Mouse (Mus musculus): Measurements from ENCODE around the gene Igsf11. TPM values are rescaled to one million over a fixed set of nuclear protein-coding genes. Genes with fewer than 3 reads are reported as not detected.

The Igsf11 gene
- total RNA-seq, 2 experiments from 2014 or later: 0.66 to 1.0 TPM

GRCm38 (mm10) chr16:38924940-38925339, 32.5 kb downstream of the Igsf11 start:
- no peak for DNase-seq
- intact Hi-C loops (cut with DNase I; ENCODE audit: low total_unique reads): no loop called here

DNA sequence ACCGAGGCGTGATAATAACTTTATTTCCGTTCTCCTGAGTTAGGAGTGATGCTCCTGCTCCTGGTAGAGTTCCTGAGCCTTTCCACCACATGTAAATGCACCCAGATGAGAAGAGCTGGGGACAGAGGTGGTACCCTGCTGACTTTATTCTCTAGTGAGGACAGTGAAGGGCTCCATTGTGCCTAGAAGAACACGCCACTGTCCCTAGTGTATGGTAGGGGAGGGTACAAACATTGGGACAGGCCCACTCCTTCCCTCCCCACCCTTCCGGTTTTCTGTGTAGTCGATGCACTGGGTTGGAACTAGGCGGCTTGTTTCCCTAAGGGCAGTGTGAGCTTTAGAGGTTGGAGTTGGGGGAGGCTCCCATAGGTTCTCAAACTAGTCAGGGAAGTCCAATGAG, 36.3 kb downstream of the Igsf11 start:
- no peak for DNase-seq
- intact Hi-C loops (cut with DNase I; ENCODE audit: low total_unique reads): no loop called here

- intact Hi-C loops (cut with DNase I; ENCODE audit: low total_unique reads): no loop called here
- no peak for DNase-seq
Measured at GRCm38 (mm10) chr16:38931519-38931918, 39.0 kb downstream of the Igsf11 start.

GRCm38 (mm10) chr16:38940805-38941204, 48.3 kb downstream of the Igsf11 start:
- intact Hi-C loops (cut with DNase I; ENCODE audit: low total_unique reads): no loop called here
- no peak for DNase-seq

GRCm38 (mm10) chr16:38941275-38941674, 48.8 kb downstream of the Igsf11 start:
- DNase-seq: no peak
- intact Hi-C loops (cut with DNase I; ENCODE audit: low total_unique reads): no loop called here

DNA sequence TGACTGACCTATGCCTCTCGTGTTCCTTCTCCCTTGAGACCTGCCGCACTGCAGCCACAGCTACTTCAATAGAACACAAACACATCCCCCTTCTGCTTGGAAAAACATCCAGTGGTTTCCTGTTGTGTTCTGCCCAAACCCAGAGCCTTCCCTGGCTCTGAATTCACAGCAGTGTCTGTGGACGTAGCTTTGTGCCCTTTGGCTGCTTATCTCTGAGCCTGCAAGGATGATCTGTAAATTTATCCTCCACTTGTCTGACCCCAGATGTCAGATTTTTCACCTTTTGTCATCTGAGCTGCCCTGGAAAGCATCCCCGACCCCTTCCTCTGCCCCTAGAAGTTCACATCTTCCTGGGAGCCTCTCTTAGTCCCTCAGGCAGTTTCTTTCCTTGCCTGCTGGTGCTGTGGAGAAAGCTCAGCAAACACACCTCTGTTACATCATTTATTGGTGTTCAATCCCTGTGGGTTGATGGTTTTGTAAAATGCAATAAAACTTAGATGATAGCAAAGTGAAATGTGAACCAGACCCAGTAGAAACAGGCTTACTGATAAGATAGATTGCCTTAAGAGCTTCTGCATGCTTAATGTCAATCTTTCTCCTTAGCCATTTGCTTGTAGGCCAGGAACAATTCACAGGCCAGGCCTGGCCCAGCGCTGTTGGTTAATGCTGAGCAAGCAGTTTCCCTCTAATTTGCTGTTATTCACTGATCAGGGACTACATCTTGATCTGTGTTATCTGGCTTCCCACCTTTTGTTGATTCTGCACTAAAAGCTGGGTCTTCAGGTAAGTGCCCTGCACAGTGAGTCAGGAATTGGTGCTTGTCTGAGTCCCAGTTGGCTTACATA, 51.5 kb downstream of the Igsf11 start:
- DNase-seq: no peak
- intact Hi-C loops (cut with DNase I; ENCODE audit: low total_unique reads): no loop called here

DNA sequence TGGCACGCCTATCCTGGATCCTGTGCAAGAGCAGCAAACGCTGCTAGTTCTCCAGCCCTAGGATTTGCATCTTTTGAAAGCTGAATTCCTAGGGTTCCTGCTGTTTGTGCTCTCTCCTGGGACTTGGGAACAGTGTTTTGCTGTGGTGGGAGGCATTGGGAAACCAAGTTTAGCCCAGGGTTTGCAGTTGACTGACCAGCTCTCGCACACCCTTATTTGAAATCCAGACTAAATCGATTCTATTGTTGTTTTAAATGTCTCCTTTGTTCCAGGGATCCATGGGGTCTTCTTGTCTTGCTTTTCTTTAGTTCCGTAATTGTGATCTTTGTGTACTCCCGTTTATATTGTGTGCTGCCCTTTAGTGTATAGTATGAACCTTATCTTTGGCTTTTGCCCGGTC, 52.6 kb downstream of the Igsf11 start:
- no peak for DNase-seq
- intact Hi-C loops (cut with DNase I; ENCODE audit: low total_unique reads): no loop called here

- intact Hi-C loops (cut with DNase I; ENCODE audit: low total_unique reads): no loop called here
Measured at GRCm38 (mm10) chr16:38945581-38945981, 53.1 kb downstream of the Igsf11 start.

DNA sequence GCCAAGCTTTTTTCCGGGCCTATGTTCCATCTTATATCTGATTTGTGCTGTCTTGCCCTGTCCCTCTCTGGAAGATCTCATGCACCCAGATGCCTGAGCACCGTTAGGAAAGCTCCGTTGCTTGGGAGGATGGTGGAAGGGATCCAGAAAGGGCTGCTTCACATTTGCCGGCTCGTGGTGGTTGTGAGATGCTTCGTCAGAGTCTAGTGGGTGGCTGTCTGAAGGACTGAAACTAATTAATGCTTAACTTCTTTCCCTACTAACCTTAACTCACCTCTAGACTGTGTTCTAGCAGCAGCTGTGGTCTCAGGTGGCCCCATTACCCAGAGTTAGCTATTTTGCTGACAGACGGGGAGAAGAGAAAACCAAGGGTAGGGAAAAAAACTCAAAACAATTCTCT, 54.0 kb downstream of the Igsf11 start:
- DNase-seq: no peak
- intact Hi-C loops (cut with DNase I; ENCODE audit: low total_unique reads): no loop called here

More at GRCm38 (mm10) chr16:38945581-38945981, 53.1 kb downstream of the Igsf11 start:
- no peak for DNase-seq

GRCm38 (mm10) chr16:38947141-38947879, 54.8 kb downstream of the Igsf11 start:
- no peak for DNase-seq
- intact Hi-C loops (cut with DNase I; ENCODE audit: low total_unique reads): no loop called here

- DNase-seq: no peak
- intact Hi-C loops (cut with DNase I; ENCODE audit: low total_unique reads): no loop called here
Measured at GRCm38 (mm10) chr16:38948441-38948840, 56.0 kb downstream of the Igsf11 start.

DNA sequence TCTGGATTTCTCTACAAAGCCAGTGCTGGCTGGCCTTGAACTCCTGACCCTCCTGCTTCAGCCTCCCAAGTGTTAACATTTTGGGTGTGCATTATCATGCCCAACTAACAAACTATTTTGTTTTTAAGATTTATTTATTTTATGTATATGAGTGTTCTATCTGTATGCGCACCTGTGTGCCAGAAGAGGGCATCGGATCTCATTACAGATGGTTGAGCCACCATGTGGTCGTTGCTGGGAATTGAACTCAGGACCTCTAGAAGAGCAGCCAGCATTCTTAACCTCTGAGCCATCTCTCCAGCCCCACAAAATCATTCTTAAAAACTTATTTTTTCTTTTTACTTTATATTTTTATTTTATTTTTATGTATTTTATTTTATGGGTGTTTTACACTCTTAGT, 60.4 kb downstream of the Igsf11 start:
- DNase-seq: no peak
- intact Hi-C loops (cut with DNase I; ENCODE audit: low total_unique reads): no loop called here

- intact Hi-C loops (cut with DNase I; ENCODE audit: low total_unique reads): no loop called here
- no peak for DNase-seq
Measured at GRCm38 (mm10) chr16:38953821-38954220, 61.4 kb downstream of the Igsf11 start.

- intact Hi-C loops (cut with DNase I; ENCODE audit: low total_unique reads): no loop called here
- no peak for DNase-seq
Measured at GRCm38 (mm10) chr16:38954501-38955288, 62.2 kb downstream of the Igsf11 start.

DNA sequence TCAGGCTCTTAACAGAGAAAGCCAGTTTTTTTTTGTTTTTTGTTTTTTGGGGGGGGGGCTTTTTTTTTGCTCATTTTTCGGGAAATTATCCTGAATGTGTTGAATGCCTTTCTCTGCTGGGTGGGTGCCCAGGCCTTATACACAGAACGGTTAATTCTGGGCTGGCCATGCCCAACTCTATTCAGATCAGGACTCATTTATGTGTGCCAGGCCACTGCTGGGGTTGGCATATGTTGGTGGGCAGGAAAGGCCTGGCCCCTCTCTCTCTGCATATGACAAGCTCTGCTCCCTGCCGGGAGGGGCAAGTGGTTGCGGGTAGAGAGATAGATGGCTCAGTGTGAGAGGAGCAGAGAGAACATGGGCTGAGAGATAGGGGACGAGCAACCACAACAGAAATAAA, 62.8 kb downstream of the Igsf11 start:
- DNase-seq: no peak

GRCm38 (mm10) chr16:38958801-38959200, 66.3 kb downstream of the Igsf11 start:
- intact Hi-C loops (cut with DNase I; ENCODE audit: low total_unique reads): no loop called here
- DNase-seq: no peak

More for the DNA sequence above, 62.8 kb downstream of the Igsf11 start:
- intact Hi-C loops (cut with DNase I; ENCODE audit: low total_unique reads): no loop called here

DNA sequence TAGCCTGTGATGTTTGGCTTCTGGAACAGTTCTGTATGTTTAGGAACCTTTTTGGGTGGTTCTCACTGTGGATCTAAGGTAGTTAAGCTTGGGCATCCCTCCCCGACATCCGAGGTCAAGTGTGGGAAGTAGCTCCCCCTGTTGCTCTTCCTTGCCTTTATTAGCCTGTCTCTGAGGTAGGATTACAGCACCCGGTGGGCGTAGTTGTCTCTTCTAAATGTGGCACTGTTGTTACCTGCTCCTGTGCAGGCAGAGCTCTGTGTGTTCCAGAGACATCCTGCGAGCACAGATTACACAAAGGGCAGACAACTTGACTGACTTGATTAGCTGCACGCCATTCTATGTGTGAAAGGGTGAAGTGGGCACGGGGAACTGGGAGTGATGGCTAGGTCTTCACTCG, 68.1 kb downstream of the Igsf11 start:
- DNase-seq: no peak
- intact Hi-C loops (cut with DNase I; ENCODE audit: low total_unique reads): no loop called here

GRCm38 (mm10) chr16:38961865-38962264, 69.4 kb downstream of the Igsf11 start:
- no peak for DNase-seq
- intact Hi-C loops (cut with DNase I; ENCODE audit: low total_unique reads): no loop called here

GRCm38 (mm10) chr16:38962695-38963094, 70.2 kb downstream of the Igsf11 start:
- intact Hi-C loops (cut with DNase I; ENCODE audit: low total_unique reads): no loop called here
- no peak for DNase-seq

DNA sequence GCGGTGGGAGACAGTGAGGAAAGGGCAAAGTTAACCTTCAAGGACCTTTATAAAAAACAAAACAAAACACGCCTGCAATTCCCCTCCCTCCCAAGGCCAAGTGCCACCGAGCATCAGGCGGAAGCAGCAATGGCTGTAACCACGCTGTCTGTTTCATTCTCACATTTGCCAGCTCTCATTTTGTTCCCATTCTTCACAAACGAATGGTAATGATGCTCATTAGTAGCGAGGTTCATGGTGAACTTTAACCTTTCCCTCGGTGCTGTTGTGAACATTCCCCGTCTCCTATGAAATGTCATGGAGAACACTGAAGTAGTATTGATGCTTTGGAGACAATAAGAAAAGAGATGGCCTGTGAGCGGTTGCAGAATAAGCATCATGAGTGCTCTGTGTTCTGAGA, 74.6 kb downstream of the Igsf11 start:
- intact Hi-C loops (cut with DNase I; ENCODE audit: low total_unique reads): no loop called here

More for the DNA sequence above, 74.6 kb downstream of the Igsf11 start:
- no peak for DNase-seq

All from gastrocnemius, postnatal 14 days (tissue).